Mouse (Mus musculus) olfactory bulb, adult 2 months (tissue): ENCODE measurements around the gene Lpo. TPM values are rescaled to one million over a fixed set of nuclear protein-coding genes. Genes with fewer than 3 reads are reported as not detected.

ENCODE experiments used
- H3K27ac ChIP-seq: fragments of 200-500 bp; 2 replicates; pipeline ENCODE4 v1.5.1; 2012; ENCODE audit warnings: low read depth, low read length; ENCODE audit not compliant: insufficient read depth
- H3K4me1 ChIP-seq: fragments of 200-500 bp; 2 replicates; pipeline ENCODE4 v1.6.1; 2012; ENCODE audit warnings: low read length; ENCODE audit not compliant: control insufficient read depth, insufficient read depth
- H3K4me3 ChIP-seq: fragments of 200-500 bp; 2 replicates; pipeline ENCODE4 v1.5.1; 2012; ENCODE audit warnings: mild to moderate bottlenecking, low read depth, low read length, moderate library complexity; ENCODE audit not compliant: insufficient read depth
- CTCF ChIP-seq: fragments of 200-500 bp; IDR thresholded peaks from 2 replicates; pipeline ENCODE4 v1.5.1; 2012; ENCODE audit warnings: low read depth, mild to moderate bottlenecking, low read length, moderate library complexity; ENCODE audit not compliant: insufficient read depth
- POLR2A ChIP-seq: fragments of 200-500 bp; IDR thresholded peaks from 2 replicates; pipeline ENCODE4 v1.6.1; 2012; ENCODE audit warnings: mild to moderate bottlenecking, low read depth, low read length, moderate library complexity; ENCODE audit not compliant: insufficient read depth
- WGBS: fragments of 180-500 bp; shearing (Covaris S2); methylation state at CpG from one replicate; pipeline ENCODE4 v1.1.7; 2018; 5-methylcytosine and 5-hydroxymethylcytosine counted together
- polyA plus RNA-seq: library from polyadenylated mRNA; stranded (reverse); fragments of >200 nt; gene quantifications from 2 replicates; pipeline ENCODE4 v1.2.4, GENCODE M21; 2012; ENCODE audit warnings: low replicate concordance; ENCODE audit not compliant: missing spikeins, insufficient read depth, insufficient read length

Gene Lpo
- polyA plus RNA-seq, 1 experiment = not detected

DNA sequence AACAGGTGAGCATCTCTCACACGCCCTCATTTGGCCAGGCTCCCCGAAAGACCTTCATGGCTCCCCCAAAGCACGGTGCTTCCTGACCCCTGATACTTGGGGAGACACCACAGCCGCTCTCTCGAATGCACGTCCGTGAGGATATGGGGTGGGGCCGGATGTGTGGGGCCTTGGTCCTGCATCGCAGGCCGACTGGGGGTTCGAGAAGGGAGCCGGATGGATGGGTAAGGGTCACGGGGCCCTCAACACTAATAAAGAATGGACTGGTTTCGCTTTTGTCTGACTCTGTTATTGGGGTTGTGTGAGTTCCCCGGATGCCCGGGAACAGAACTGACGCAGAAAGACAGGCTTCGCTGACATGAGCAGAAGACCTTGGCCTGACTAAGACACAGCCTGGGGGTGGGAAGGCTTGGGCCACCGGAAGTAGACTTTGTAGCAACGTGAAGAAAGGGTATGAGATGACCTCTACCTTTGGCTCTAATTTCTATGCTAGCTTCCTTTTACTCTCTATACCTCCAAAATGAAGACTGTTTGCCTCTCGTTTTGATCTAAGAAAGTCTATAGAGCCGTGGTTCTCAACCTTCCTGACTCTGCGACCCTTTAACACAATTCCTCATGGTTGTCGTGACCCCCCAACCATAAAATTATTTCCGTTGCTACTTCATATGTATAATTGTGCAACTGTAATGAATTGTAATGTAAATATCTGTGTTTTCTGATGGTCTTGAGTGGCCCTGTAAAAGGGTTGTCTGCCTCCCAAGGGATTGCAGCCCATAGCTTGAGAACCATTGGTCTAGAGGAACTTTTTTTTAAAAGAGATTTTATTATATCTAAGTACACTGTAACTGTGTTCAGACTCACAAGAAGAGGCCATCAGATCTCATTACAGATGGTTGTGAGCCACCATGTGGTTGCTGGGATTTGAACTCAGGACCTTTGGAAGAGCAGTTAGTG lies 70.8 kb downstream of the Lpo start:
- peak overlapping the region; percentile 18; the same call in 1 of the 2 replicates for H3K4me3 ChIP-seq
- H3K27ac ChIP-seq = no peak overlapping the region
- TF ChIP-seq CTCF = no peak
- TF ChIP-seq POLR2A = no peak
- WGBS = 88% methylated on average over 25 of the region's 25 CpGs
- no peaks in the 10 kb centered on the region; the same call in 1 of the 2 replicates for H3K4me1 ChIP-seq

Other genes with a start within 250 kb of the Lpo start
- gene Mtmr4, start 236.1 kb downstream of the Lpo start, polyA plus RNA-seq = not detected in 2 replicates
- not detected in 2 replicates for gene Hsf5, start 211.1 kb downstream of the Lpo start, polyA plus RNA-seq
- not detected in 2 replicates for gene Rnf43, start 165.6 kb downstream of the Lpo start, polyA plus RNA-seq
- gene Supt4a, start 90.7 kb downstream of the Lpo start, polyA plus RNA-seq = not detected in 2 replicates
- gene Tspoap1, start 67.7 kb downstream of the Lpo start, polyA plus RNA-seq = not detected in 2 replicates
- not detected in 2 replicates for gene Mpo, start 34.7 kb downstream of the Lpo start, polyA plus RNA-seq
- not detected in 2 replicates for gene Mks1, start 24.9 kb upstream of the Lpo start, polyA plus RNA-seq
- not detected in 2 replicates for gene Epx, start 47.2 kb upstream of the Lpo start, polyA plus RNA-seq
- not detected in 2 replicates for gene Olfr462, start 64.0 kb upstream of the Lpo start, polyA plus RNA-seq
- not detected in 2 replicates for gene Olfr463, start 69.1 kb upstream of the Lpo start, polyA plus RNA-seq
- not detected in 2 replicates for gene Olfr464, start 92.7 kb upstream of the Lpo start, polyA plus RNA-seq
- 187 and 444 TPM in 2 replicates for gene Dynll2, start 159.2 kb upstream of the Lpo start, polyA plus RNA-seq
- 341 and 667 TPM in 2 replicates for gene Srsf1, start 219.1 kb upstream of the Lpo start, polyA plus RNA-seq
- not detected in 2 replicates for gene Vezf1, start 240.0 kb upstream of the Lpo start, polyA plus RNA-seq